Mouse (Mus musculus) liver, postnatal 0 days (tissue): ENCODE results near the gene Lrrc14b.

Source experiments
- CTCF ChIP-seq: sonication (generic); IDR thresholded peaks from 2 replicates; pipeline ENCODE4 v1.5.1; 2016; ENCODE audit warnings: antibody characterized with exemption, low read depth
- EP300 ChIP-seq: IDR thresholded peaks from 2 replicates; pipeline ENCODE4 v1.6.1; 2016; ENCODE audit warnings: antibody characterized with exemption, low read depth, mild to moderate bottlenecking

DNA sequence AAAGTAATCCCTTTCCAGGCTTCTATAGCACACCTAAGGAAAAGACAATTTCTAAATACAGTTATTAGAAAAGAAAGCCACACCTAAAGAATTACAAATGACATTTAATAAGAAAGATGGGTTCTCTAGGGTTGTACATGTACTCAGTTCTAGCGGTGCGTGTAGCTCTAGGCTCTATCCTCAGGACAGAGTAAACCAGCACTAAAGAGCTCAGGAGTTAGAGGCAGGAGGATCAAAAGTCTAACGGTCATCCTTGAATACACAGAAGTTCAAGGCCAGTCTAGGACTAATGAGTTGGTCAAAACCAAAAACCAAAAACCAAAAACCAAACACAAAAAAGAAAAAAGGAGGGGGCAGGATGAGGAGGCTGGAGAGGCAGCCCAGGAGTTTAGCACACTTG lies 49.2 kb downstream of the Lrrc14b start:
- TF ChIP-seq CTCF (no peak), EP300 (no peak)
